Mouse (Mus musculus) gastrocnemius, postnatal 4 days (tissue): Measurements from ENCODE around the gene S100a6. TPM values are rescaled to one million over a fixed set of nuclear protein-coding genes. Genes with fewer than 3 reads are reported as not detected.

Experiments used
- DNase-seq, 2 experiments: peaks; one replicate each; pipeline ENCODE4 v3.0.0; 2021 to 2022; ENCODE audit warnings: low spot score in 2 of 2, mixed read lengths in 2 of 2
- total RNA-seq, 2 experiments: library from RNA; stranded (reverse); gene quantifications; 2 replicates each; pipeline ENCODE4 v1.2.3; 2021

Gene S100a6
- total RNA-seq, 2 experiments from 2014 or later: 140 to 154 TPM

GRCm38 (mm10) chr3:90600036-90600435 lies 12.6 kb upstream of the S100a6 start:
- no peak for DNase-seq

DNA sequence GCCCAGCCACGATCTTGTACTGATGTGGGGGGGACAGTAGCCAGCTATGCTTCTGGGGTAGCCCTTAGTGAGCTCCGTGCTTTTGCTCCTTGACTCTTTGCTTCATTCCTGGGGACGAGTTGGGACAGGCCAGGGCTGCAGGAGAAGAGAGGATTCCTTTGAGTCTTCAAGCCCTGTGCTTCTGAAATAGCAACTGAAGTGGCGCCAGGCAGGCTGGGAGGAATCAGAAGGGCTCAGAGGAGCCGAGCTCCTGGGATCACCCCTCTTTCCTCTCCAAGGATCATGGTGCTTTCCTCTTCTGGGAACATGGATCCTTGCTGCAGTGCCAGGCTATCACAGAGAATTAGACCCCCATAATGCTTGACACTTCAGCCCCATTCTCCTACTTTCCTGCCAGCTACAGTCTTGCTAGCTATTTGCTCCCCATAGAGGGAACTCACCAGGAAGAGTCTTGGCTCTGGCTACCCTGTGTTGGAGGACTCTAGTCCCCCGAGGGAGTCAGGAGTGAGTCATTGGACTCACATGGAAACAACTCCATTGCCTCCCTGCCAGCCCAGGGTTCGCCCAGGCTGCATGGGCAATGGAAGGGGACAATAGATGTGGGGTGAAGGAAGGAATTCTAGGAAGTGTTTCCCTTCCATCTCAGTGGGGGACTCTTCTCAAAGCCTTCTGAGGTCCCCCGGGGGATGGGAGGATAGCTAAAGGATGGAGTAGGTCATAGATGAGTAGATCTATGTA lies 12.1 kb upstream of the S100a6 start:
- no peak for DNase-seq

DNA sequence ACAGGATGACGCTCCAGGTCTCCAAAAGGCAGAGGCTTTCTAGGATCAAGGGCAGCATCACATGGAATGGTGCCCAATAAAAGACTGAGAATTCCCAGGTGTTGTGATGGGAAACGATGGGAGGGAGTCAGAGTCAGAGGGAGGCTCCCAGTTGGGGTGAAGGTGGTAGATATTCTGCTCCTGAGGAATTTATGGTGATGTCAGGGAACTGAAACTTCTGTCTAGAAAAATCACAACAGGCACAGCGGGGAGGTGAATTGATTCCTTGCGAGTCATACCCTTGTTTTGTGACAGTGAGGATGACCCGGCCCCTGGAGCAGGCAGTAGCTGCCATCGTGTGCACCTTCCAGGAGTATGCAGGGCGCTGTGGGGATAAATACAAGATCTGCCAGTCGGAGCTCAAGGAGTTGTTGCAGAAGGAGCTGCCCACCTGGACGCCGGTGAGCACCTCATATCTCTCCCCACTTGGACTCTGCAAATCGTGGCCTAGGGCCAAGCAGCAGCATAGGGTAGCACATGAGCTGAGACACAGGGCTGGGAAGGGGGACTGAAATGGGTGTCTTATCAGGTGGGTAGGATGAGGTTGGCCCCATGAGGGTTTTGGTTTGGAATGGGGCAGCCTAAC lies 11.1 kb upstream of the S100a6 start, which contains the start of gene Gm42674:
Gene Gm42674 (plus strand): TSS at position 419 of the 625 bp plus-strand sequence.
- no peak for DNase-seq

GRCm38 (mm10) chr3:90603623-90604022 lies 9.1 kb upstream of the S100a6 start, which contains the start of gene S100a4:
Gene S100a4 (plus strand): TSS chr3:90603771.
- DNase-seq: no peak

GRCm38 (mm10) chr3:90604416-90604815 lies 8.3 kb upstream of the S100a6 start:
- DNase-seq: peak; percentile 55 to 77

GRCm38 (mm10) chr3:90605049-90605448 lies 7.6 kb upstream of the S100a6 start:
- DNase-seq: no peak

DNA sequence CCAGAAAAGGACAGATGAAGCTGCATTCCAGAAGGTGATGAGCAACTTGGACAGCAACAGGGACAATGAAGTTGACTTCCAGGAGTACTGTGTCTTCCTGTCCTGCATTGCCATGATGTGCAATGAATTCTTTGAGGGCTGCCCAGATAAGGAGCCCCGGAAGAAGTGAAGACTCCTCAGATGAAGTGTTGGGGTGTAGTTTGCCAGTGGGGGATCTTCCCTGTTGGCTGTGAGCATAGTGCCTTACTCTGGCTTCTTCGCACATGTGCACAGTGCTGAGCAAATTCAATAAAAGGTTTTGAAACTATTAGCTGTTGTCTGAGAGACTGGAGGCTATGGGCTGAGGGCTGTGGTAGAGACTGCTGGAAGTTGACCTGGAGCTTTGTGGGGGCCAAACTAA lies 6.9 kb upstream of the S100a6 start:
- DNase-seq: no peak

- DNase-seq: no peak
Measured at GRCm38 (mm10) chr3:90606185-90606584, 6.5 kb upstream of the S100a6 start.

GRCm38 (mm10) chr3:90607361-90607760 lies 5.3 kb upstream of the S100a6 start:
- no peak for DNase-seq

DNA sequence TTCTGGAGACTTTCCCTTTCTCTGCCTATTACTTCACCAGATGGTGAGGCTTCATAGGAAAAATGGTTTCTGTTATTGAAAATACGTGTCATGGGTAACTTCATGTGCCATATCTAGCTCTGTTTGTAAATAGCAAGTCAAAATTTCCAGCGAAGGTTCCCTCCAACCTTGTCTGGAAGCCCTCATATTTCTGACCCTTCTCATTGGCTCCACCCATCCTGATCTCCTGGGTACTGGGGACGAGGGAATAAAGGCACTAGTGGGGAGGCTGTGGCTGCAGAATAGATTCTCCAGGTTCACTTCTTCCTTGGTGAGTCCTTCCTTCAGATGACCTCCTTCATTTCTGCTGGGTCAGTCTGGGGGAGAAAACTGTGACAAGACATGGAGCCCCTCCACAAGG lies 4.5 kb upstream of the S100a6 start, which contains the start of gene S100a5:
Gene S100a5 (plus strand): TSS at position 301 of the 400 bp plus-strand sequence.
- DNase-seq: no peak

DNA sequence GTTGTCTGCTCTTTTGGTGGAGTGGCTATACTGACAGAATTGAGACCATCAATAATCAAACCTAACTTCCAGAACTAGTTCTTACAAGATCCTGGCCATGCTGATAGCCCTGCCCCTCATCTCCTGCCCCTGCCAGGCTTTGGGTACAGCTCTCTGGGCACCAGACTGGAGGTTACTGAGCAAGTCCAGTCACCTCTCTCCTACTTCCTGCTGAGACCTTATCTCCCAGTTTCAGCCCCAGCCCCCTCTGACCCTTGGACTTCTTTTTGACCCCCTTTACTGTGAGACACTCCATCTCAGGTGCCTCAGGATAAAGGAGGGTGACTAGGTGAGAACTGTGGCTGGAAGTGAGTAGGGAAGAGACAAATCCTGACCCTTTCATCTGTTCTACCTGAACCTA lies 3.6 kb upstream of the S100a6 start:
- no peak for DNase-seq

- DNase-seq: no peak
Measured at GRCm38 (mm10) chr3:90611494-90611893, 1.2 kb upstream of the S100a6 start.

DNA sequence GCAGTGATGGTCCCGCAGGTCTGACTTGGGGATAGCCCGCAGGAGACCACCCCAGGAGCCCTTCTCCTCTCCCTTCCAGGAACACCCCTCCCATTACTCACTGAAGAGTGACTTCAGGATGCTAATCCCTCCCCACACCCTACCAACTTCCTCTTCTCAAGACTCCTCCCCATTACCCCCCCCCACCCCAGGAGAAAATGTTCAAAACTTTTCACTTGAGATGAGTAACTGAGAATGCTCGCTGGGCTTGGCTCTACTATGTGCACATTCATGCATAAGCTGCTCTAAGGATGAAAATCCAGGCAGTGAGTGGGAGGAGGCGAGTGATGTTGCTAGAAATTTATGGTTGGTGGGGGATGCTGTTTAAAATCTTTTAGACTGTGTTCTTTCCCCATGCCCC lies 621 bp upstream of the S100a6 start:
- DNase-seq: no peak

GRCm38 (mm10) chr3:90613461-90614147 lies 922 bp downstream of the S100a6 start:
- DNase-seq: no peak

GRCm38 (mm10) chr3:90614148-90614530 lies 1.5 kb downstream of the S100a6 start:
- DNase-seq: no peak

DNA sequence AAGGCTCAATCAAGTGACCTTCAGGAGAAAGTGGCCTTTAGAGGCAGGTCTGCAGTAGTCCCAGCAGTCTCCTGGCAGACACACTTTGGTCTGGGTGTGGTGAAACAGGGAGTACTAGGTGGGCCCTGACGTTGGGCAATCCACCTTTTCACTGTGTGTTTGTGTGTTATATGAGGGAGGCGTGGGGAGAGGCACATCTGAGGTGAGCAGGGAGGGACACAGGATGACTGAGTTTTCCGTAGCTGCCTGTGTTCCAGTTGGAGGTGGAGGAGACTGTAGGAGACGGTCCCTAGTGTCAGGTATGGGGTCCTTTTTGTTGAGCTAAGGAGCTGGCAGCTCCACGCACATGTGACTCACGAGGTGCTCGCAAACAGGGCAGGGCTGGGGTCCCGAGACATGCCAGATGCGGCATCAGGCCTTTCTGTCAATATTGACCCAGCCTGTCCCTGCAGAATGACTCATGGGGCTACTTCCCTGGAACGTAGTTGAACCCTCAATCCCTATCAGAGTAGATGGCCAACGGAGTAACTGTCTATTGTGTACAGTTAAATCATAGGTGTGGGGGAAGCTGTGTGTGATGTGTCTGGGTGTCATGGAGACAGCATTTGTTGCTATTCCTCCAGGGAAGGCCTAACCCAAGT lies 2.0 kb downstream of the S100a6 start:
- no peak for DNase-seq

DNA sequence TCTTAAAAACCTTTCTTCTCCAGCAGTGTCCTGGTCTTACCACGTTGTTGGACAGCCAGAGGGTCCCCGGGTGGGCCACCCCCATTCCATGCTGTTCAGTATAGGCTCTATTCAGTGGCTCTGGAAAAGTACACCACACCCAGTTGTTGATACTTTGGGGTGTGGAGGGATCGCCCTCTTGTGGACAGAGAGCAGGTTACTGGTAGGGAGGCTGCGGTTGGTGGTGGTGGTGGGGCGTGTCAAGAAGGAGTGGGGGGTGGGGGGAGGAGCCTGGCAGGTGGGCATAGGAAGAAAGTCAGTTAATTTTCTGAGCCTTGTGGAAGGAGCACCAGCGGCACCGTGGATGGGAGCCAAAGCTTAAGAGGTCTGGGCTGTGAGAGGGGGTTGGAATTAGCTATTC lies 2.7 kb downstream of the S100a6 start:
- peak; percentile 60 to 78 for DNase-seq

GRCm38 (mm10) chr3:90615911-90616310 lies 3.2 kb downstream of the S100a6 start:
- no peak for DNase-seq

DNA sequence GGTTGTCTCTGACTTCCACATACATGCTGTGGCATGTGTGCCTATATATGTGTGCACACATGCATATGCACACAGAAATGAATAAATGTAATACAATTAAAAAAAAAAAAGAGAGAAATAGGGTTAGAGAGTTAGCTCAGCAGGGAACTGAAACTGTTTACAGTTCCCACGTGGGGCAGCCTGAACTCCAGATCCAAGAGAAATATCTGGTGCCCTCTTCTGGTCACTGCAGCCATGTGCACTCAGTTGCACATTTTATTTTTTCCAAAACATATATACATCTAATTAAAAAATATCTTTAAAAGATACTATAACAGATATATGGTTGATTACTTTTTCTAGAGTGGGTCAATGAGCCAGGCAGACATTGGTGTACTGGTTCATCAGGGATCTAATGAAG lies 4.9 kb downstream of the S100a6 start:
- DNase-seq: no peak

DNA sequence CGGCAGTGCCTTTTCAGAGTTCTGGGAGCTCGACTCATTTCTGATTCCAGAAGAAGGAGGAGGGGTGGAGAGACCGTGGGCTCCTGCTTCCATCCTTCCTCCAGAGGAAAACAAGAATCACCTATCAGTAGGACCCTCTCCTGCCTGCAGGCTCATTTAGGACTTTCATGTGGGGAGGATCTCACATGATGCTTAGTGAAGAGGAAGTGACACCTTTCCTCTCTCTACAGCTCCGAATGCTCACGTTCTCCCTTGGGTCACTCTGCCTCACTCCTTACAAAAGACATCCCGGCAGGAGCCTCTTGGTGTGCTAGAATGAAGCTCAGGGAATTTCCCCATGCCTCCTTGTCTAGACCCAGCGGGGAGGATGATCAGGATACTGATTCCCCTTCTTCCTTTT lies 8.9 kb downstream of the S100a6 start:
- DNase-seq: no peak

DNA sequence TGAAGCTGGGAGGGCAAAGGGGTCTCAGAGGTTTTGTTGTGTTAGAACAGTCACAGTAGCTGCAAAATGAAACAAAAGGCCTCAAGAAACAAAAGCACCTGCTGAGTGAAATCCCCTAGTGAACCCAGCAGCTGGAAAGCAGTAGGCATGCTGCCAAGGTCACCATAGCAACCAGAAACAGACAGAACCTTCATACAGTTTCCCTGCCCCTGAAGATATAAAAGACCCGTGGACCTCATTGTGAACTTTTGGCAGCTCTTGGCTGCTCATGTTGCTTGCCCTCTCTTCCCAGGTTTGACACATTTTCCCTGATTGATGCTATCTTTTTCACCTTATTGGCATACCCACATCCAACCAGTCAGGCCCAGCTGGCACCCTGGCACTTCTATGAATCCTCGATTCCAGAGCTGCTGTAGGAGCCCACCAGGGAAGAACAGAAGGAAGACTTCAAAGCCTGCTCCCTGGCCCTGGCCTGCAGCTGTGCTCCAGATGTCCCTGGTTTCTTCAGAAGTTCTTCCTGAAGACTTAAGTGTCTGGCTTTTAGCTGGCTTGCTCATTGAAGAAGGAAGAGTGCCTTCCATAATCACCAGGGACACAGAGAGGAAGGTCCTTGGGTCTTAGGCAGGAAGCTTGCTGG lies 10.9 kb downstream of the S100a6 start:
- peak in 1 of 2 experiments; percentile 73 for DNase-seq
